Mouse (Mus musculus) skeletal muscle tissue, adult 2 months (tissue): ENCODE data around the gene Gm17018.
"Not testable (repeated sequence)": the region's sequence is repeated elsewhere in the genome, so short reads cannot be mapped to it uniquely, and the experiment has no call there.

Experiments used
- DNase-seq: peaks from one replicate; pipeline ENCODE4 v3.0.0-alpha.2; 2012; ENCODE audit warnings: low read depth, low spot score

Gm17018 gene

DNA sequence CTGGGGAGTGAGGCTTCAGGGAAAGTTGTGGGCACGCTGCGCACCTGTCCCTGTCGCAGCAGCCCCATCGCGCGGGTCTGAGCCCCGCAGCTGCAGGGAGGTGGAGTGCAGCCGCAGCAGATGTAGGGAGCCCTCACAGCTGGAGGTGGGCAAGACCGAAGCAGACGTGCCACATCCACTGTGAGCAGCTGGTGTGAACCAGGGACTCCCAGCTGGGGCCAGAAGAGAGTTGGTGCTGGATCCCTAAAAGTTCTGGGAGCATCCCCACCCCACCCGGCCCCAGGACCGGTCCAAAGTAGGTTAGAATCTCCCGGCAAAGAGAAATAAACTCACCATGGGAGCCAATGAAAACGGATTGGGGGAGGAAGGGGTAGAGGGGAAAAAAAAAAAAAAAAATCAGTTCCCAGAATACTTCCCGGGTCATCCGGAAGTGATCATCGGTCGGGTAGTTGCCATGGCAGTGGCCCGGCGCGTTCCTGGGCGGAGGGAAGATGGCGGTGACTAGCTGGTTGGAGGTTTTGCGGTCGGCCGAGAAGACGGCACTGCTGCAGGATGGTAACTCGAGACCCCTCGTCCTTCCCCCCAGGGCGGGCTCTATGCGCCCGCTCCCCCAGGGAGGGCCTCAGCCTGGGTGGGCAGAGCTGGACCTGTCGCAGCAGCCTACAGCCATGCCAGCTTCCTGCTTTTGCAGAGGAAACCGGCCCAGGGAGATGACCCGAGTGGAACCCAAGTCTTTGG, at the start of gene Gm17018, which contains the start of gene Poll:
TSS of gene Gm17018 (plus strand) at position 463 of the 738 bp plus-strand sequence.
TSS of gene Poll (minus strand) at position 379 of the 738 bp plus-strand sequence.
- peak; percentile 61 for DNase-seq

DNA sequence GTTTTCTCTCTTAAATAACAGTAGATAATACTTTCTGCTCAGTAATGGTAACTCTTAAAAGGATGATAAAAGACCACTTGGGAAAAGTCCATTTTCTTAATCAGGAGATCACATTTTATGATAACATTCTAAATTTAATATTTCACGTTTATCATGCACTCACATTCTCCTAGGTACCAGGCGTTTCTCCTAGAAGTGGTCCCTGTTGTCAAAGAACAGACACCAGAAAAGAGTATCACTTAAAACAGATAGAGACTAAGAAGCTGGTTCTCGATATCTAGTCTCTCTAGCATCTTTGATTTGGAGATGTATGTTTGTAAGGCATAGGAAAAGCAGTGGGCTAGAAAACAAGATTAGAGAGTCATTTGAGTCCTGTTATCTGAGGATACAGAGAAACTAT, 49.7 kb upstream of the Gm17018 start:
- no peak for DNase-seq

GRCm38 (mm10) chr19:45511406-45511805, 49.0 kb upstream of the Gm17018 start:
- no peak for DNase-seq

DNA sequence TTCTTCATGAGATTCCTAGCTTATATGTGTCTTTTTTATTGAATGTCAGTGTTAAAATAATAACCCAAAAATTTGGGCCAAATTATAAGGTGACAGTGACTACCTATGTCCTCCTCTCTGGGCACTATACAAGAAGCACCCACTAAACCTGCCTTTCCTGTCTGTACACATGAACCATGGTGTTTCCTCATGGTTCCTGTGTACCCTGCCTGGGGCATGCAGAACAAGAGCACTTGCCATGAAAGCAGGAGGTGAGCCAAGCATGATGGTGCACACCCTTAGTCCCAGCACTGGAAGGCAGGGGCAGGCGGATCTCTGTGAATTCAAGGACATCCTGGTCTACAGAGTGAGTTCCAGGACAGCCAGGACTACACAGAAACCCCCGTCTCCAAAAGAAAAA, 45.1 kb upstream of the Gm17018 start:
- DNase-seq: no peak

- no peak for DNase-seq
These were observed 44.2 kb upstream of the Gm17018 start for GRCm38 (mm10) chr19:45516264-45516663.

DNA sequence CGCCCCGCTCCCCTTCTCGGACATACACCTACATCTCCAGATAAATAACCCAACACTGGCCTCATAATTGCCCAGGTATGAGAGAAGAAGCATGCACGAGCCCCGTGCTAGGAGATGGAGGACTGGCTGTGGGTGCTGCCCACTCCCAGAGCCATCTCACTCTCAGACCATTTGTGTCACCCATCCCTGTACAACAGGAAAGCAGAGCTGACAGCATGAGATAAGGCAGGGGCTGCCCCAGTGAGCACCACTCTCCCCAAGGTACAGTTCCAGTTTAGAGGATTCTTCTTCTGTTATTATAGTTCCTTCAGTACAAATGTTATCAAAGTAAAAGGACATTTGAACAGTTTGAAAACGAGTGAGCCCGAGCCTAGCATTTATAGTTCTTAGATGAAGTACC, 33.0 kb upstream of the Gm17018 start:
- DNase-seq: no peak

DNA sequence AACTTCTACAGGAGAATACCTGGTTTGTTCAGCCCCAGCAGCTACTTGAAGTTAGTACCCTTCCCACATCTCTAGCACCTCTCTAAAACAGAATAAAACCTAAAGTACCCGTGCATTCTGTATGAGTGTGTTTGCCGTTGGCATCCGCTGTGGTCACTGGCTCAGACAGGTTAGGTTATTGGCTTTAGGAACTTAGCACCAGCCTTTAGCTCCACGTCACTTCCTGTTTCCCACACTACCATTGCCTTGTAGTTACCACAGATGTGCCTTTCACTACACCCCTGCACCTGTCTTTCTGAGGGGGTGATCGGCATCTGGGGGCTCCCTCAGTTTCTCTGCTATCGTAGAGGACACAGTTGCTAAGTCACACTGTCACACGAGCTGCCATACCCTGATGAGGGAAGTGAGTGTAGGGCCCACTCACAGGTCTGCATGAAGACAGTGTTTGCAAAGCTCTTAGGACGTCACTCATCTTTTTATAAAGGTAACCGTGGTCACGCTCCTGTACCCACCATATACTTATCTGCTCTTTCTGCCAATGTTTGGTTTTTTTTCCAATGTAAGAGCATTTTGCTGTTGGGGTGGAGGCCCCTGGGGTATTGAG, 32.4 kb upstream of the Gm17018 start:
- no peak for DNase-seq

DNA sequence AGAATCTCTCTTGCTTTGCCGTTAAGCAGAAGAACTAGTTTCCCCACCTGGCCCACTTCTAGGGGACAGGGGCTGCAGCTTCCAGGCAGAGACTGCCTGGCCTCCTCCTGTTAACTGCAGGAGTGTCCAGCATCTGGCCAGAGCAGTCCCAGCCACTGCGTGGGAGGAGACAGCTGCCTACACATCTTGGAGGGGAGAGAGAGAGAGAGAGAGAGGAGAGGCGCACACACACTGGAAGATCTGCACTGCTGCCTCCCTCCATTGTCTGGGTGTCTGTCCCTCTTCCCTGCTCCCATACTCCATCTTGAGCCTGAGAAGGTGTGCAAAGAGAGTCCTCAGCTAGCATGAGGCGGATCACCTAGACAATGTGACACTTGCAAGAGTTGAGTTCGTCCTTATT, 31.1 kb upstream of the Gm17018 start:
- DNase-seq: no peak

- DNase-seq: no peak
These were observed 30.0 kb upstream of the Gm17018 start for GRCm38 (mm10) chr19:45530200-45530995.

DNA sequence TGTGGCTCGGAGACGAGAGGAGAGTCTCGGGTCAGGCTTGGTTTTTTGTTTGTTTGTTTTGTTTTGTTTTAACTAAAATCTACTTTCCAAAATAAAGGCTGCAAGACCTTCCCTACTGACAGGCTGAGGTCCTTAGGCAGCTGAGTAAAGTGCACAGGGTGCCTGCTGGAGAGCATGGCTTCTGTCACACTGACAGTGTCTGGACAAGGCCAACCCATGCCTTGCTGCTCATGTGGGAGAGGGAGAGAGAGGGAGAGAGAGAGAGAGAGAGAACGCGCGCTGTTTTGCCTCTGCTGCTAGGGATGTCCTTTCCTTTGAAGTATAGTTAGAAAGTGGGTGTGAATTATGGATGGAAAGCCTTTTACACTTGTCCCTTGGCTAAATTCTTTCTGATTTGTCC, 28.9 kb upstream of the Gm17018 start:
- DNase-seq: no peak

DNA sequence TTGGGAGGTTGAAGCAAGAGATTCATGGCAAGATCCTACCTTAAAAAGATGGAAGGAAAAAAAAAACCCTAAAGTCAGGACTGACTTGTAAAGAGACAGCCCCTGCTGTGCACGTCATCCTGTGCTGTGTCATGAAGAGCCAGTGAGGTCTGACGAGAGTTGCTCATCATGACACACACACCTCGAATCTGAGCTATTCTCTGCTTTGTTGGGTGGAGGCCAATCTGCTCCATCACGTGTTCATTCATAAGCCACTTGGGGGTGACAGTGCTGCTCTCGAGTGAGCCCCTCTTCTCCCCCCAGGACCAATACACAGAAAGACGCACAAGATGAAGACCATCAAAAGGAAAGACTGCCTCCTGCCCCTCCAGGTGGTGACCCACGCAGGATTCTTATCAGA, 26.8 kb upstream of the Gm17018 start:
- DNase-seq: no peak

- DNase-seq: no peak
These were observed 25.1 kb upstream of the Gm17018 start for GRCm38 (mm10) chr19:45535214-45535735.

DNA sequence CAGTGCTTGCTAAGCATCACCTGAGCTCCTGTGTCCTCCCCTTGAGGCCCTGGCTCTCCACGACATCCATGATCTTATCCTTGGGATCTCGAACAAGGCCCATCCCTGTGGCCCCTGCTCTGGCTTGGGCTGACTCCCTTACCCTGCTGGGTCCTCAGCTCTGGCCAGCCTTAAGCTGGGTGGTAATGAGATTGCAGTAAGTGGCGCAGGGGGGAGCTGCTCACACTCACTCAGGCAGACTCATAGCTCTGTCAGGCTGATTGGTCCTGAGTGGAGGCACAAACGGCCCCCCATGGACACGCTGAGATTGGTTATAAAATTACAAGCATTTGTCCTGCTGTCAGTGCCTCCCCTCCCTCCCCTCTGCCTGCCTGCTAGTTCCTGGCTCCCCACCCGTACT, 24.5 kb upstream of the Gm17018 start:
- no peak for DNase-seq

DNA sequence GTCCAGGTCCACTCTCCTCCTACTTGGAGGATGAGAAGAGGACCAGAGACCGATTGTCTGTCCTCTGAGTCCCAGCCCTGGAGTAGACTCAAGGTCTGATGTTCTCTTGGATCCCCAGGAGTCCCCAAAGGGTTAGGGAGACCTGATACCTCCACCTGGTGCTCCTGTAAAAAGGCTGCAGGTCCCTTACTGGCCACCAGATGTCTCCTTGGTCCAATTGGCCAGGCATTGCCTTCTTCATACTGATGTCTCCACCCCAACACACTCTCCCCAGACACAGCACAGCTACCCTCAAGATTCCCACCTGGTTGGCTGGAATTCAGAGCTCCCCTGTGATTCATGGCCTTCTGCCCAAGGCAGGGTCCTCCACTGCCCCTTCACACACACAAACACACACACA, 22.9 kb upstream of the Gm17018 start:
- DNase-seq: no peak

DNA sequence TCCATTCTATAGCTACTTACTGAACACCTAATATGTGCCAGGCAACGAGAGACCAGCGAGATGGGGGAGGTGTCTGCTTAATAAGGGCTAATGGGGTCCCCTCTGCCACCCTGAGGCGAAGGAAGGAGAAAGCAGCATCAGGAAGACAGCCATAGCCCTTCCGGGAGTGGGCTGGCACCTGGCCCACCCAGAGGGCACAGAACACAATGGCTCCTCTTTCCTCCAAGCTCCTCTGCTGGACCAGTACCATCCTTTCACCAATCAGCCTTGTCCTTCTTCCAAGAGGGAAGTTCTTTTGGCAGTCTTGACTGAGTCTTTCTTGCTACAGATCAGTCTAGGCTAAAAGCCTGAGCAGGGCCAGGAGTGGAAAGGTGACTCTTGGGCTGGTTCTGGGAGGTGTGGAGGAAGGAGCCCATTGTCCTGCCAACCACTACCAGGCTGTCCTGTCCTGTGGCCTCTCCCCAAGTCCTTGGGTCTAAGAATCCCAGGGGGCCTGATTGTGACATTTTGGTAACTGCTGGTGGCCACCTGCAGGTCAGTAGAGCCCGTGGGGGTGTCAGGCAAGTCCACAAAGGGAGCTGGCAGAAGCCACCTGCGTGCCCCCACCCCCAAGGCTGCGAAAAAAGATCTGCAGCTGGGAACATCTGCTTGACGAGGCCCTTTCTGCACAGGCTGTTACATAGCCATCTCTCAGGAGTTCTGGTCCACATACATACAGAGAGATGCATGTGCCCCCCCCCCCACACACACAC, 19.6 kb upstream of the Gm17018 start:
- no peak for DNase-seq

- peak; percentile 44 for DNase-seq
These were observed 18.9 kb upstream of the Gm17018 start for GRCm38 (mm10) chr19:45541409-45542041.

GRCm38 (mm10) chr19:45542061-45542460, 18.4 kb upstream of the Gm17018 start:
- DNase-seq: no peak

GRCm38 (mm10) chr19:45544152-45544924, 16.1 kb upstream of the Gm17018 start:
- DNase-seq: no peak

GRCm38 (mm10) chr19:45544925-45545321, 15.5 kb upstream of the Gm17018 start:
- peak; percentile 69 for DNase-seq

DNA sequence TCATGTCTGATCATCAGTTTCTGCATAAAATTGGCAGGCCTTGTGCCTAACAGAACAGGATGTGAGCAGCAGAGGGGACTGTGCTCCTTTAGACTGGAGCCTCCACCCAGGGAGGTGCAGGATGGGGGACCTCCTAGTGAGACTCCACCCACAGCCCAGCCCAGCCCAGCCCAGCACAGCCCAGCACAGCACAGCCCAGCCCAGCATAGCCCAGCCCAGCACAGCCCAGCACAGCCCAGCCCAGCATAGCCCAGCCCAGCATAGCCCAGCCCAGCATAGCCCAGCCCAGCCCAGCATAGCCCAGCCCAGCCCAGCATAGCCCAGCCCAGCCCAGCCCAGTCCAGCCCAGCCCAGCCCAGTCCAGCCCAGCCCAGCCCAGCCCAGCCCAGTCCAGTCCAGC, 12.2 kb upstream of the Gm17018 start:
- not testable (repeated sequence) for DNase-seq
